Mouse (Mus musculus): Measurements from ENCODE around the gene B4galt2. TPM values are rescaled to one million over a fixed set of nuclear protein-coding genes. Genes with fewer than 3 reads are reported as not detected.

Gene B4galt2
- total RNA-seq, 1 experiment from 2014 or later: not detected

DNA sequence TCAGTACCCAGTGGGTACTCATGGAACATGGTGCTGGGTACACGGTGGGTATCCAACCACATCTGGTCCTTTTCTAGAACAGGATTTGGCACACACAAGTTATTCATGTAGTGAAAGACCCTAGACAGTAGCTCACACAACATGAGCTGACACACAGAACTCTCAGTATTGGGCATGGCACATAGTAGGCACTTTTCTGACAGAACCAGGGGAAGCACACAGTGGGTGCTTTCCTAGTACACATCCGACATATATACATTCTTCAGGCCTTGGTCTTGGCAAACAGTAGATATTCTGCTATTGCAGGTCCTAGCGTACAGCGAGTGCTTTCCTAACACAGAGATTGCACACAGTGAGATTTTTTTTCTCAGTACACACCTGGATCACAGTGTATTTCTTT is 37.0 kb downstream of the B4galt2 start:
- no peak for ATAC-seq (replicated peaks; ENCODE audit: insufficient number of reproducible peaks, low FRiP score, low TSS enrichment, poor library complexity, severe bottlenecking)

DNA sequence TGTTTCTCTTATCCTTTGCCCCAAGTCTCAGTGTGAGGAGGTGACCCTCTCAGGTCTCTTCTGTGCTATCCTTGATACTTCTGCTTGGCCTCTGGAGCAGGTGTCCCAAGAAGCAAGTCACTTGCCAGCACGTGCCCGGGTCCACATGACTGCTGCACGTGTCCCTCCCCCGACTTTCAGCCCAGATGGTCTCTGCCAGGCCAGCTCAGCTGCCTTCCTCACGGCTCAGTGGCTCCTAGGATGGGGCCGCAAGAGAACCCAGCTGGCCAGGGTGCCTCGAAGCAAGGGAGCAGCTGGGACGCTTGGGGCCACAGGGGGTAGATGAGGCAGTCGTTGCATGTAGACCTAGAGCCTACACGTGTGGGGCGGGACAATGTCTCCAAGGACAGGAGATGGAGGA is 38.0 kb downstream of the B4galt2 start:
- ATAC-seq (replicated peaks; ENCODE audit: insufficient number of reproducible peaks, low FRiP score, low TSS enrichment, poor library complexity, severe bottlenecking): no peak

DNA sequence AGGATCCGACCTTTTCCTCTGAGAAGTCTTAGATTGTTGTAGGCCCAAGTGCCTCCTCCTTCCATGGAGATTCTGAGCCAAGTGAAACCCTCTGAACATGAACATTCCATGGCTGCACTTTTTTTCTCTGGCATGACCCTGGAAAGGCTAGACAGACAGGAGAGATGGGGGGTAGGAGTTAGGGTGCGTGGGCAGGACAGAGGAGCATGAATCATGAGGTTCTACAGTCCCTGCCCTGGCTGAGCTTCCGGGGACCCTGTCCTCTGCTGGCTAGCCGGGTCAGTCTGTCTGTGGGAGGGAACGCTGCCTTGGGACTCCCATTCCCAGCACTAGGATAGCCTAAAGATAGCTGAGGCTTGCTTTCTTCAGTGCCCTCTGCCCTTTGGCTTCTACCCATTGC is 38.8 kb downstream of the B4galt2 start:
- ATAC-seq (replicated peaks; ENCODE audit: insufficient number of reproducible peaks, low FRiP score, low TSS enrichment, poor library complexity, severe bottlenecking): no peak

DNA sequence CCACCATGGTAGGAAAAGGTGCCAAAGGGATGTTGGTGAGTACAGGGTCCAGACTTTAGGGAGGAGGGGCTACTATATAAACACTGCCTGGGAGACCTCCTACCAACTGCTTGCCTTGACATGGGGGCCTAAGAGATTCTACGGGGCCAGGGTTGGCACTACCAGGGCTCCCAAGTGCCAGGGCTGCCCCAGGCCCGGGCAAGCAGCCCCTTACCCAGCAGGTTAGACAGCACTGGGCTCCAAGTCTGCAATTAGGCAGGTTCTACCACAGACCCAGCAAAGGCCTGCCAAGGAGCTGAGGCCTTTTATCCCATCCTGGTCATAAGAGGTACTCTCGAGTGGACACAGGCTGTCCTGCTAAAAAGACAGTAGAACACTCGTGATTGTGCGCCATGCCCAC is 40.2 kb downstream of the B4galt2 start:
- ATAC-seq (replicated peaks; ENCODE audit: insufficient number of reproducible peaks, low FRiP score, low TSS enrichment, poor library complexity, severe bottlenecking): no peak

DNA sequence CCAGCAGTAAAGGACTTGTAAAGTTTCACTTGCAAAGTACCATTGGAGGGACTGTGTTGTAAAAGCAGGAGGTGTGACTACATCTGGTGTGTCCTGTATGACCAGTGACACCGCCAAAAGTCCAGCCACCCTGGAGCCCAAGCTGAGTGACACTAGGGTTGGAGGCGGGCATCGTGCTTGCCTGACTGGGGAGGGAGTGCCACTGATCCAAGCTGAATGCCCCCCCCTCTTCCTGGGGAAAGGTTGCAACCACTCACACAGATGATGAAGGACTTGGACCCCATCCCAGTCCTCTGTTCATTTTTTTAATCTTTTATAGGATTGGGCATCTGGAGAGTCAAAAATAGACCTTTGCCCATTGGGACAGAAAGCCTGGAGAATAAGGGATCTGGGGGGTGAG is 41.7 kb downstream of the B4galt2 start:
- ATAC-seq (replicated peaks; ENCODE audit: insufficient number of reproducible peaks, low FRiP score, low TSS enrichment, poor library complexity, severe bottlenecking): no peak

DNA sequence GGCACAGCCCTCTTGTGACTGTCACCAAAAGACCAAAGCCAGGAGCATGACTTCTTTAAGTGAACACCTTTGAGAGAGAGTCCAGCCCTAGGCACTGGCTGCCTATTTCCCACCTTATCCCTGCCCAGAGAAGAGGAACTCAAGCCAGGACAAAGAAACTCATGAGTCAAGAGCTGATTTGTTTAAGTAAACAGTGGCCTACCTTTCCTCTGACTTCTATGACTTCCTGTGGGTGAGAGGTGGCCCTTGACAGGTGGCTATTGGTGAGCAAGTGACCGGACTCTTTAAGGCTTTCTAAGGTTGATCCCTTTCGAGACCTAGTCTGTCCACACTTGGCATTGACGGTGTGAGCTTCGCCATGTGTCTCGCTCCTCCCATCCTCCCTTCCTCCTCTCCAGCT is 42.5 kb downstream of the B4galt2 start:
- ATAC-seq (replicated peaks; ENCODE audit: insufficient number of reproducible peaks, low FRiP score, low TSS enrichment, poor library complexity, severe bottlenecking): no peak

DNA sequence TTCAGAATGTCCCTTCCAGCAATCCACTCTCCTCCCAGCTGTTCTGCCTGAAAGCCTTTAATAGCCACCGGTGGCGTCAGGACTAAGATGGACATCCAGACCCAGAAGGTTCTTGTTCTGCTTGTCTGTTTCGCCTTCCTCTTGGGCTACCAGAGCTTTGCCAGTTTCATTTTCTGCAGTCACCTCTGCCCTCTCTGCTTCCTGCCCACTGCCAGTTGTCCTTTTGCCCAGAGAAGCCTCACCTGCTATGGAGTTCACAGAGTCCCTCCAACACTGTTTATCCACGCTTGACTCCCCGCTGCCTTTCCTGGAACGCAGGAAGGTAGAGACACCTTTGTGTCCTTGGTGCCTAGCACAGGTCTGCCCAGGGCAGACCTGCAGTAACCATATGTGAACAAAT is 43.9 kb downstream of the B4galt2 start:
- no peak for ATAC-seq (replicated peaks; ENCODE audit: insufficient number of reproducible peaks, low FRiP score, low TSS enrichment, poor library complexity, severe bottlenecking)

DNA sequence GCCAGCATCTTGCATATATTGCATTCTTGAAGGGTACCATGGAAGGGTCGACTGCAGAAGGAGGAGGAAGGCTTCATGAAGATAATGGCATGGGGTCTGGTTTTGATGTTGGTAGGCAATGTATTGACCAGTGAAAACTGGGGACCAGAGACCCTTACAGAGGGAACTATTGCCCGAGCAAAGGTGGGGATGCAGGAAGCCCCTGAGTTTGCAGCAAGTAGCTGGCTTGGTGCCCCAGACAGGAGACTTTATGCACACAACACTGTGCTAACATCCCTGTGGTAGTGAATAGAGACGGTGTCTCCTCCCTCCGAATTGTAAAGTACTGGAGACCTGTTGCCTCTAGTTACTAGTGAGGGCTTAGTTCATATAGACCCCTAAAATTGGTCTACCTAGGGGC is 46.0 kb downstream of the B4galt2 start:
- no peak for ATAC-seq (replicated peaks; ENCODE audit: insufficient number of reproducible peaks, low FRiP score, low TSS enrichment, poor library complexity, severe bottlenecking)

DNA sequence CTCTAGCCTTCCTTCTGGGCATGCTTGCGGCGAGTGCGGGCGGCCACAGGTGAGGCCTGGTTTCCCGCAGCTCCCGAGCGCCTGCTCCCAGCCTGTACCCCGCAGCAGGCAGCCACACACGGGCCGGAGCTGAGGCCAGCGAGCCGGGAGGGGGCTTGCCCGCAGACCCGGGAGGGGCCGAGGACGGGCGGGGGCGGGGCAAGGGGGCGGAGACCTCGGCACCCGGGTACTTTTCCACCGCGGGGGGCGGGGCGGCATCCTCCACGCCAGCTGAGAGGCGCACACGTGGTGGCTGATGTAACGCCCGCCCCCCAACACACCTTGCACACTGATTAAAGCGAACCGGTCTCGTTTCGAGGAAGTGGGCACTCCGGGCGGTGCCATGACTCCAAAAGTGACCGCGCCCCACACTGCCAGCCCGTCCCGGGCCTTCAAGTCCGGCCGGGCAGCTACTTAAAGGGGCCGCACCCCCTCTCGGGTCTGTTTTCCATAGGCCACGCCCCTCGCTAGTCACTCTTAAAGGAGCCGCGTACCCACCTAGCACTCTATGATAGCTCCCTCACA is 47.0 kb downstream of the B4galt2 start:
- ATAC-seq (replicated peaks; ENCODE audit: insufficient number of reproducible peaks, low FRiP score, low TSS enrichment, poor library complexity, severe bottlenecking): peak; percentile 73

DNA sequence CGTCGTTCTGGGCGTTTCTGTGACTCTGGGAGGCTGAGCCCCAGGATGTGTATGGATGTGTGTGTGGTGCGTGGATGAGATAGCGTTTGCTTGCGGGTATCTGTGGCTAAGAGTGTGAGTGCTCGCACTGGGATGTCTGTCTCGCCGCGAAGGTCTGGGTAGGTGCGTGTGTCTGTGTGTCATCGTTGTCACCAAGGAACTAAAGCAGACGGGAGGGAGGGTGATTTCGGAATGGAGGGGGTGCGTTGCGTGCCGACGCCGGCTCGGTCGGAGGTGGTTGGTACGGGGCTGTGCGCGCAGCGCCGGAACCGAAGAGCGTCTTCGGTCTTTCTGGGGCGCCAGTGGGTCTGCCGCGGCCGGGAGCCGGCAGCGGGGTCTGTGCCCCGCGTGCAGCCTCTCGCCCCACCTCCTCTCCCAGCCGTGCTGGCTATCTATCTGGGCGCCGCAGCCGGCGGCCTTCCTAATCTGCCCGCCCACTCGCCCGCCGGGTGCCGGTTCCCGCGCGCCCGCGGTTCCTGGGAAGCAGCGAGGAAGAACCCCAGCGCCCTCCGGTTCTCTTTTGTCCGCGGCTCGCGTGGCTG is 47.7 kb downstream of the B4galt2 start:
- ATAC-seq (replicated peaks; ENCODE audit: insufficient number of reproducible peaks, low FRiP score, low TSS enrichment, poor library complexity, severe bottlenecking): 0 out of 2 replicates have a peak, but pooled peaks have one; percentile 8

DNA sequence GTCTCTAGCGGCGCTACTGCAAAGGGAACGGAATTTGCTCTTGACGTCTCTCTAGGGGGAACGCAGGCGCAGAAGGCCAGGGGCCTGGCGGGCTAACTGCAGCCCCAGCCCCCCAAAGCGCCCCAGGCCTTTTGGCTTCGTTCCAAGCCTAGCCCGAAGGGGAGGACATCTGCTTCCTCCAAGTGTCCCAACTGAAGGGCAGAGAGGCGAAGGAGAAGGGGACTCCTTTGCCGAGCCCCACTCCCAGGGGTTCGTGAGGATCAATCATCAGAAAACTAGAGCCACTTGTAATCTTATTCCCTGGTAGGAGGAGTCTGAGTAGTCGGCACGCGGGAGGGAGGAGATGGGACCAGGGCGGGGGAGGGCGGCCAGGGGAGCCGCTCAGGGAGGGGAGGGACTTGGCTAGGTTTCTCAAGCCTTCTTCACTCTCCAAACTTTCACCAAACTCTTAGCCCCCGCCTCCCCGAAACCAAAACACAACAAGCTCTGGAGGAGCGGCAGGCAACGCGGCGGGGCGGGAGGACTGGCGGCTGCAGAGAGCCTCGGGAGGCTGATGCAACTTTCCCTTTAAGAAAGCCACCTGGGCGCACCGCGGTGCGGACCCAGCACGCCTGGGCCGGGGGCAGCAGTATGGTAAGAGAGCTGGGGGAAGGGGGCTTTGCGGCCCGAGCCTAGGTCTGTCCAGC is 48.3 kb downstream of the B4galt2 start:
- ATAC-seq (replicated peaks; ENCODE audit: insufficient number of reproducible peaks, low FRiP score, low TSS enrichment, poor library complexity, severe bottlenecking): no peak

DNA sequence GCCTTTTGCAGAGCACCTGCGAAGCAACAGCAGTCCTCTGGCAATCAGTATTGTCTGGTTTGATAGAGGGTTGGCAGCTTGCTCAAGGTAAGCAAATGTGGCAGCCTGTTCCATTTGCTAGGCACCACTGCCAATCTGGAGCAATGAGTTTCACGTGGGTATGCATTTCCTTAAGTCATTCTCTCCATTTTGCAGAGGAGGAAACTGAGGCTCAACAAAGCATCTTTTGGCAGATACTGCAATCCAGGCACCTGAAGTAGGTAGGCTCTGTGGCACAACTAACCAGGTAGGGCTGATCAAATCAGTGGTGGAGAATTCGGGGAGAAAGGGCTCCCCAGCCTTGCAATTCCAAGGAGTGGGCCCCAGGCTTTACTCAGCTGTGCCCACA is 48.8 kb downstream of the B4galt2 start, which contains the start of gene Slc6a9:
Gene Slc6a9 (plus strand): TSS at position 50 of the 388 bp plus-strand sequence.
- no peak for ATAC-seq (replicated peaks; ENCODE audit: insufficient number of reproducible peaks, low FRiP score, low TSS enrichment, poor library complexity, severe bottlenecking)

DNA sequence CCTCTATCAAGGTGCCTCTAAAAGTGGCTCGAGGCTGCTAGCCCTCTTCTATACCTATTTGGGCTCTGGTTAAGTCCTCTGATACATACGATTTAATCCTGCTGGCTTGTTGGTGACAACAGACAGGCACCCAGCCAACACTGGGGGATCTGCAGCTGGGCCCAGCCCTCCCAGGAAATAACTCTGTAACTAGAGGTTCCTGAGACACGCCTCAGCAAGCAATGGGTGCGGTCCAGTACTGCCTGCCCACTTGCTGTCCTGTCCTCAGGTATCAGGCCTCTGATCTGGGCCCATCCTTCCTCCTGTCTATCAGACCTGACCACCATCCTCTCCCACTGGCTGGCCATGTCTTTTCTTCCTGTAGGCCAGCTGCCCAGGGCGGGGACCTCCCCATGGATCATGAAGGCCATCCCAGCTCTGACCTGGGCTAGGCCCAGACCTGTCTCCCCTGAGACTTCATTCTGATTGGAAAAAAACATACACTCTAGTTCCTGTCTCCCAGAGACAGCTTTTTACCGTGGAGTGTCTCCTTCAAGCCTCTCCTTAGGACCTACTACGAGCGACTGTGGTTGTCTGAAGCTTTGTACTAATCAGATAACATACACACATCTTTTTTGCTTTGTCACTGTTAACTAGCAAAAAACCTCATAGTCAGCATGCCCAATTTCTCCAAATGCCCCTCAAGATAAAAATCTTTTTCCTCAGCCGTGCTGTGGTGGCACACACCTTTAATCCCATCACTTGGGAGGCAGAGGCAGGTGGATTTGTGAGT is 51.2 kb downstream of the B4galt2 start:
- ATAC-seq (replicated peaks; ENCODE audit: insufficient number of reproducible peaks, low FRiP score, low TSS enrichment, poor library complexity, severe bottlenecking): no peak

DNA sequence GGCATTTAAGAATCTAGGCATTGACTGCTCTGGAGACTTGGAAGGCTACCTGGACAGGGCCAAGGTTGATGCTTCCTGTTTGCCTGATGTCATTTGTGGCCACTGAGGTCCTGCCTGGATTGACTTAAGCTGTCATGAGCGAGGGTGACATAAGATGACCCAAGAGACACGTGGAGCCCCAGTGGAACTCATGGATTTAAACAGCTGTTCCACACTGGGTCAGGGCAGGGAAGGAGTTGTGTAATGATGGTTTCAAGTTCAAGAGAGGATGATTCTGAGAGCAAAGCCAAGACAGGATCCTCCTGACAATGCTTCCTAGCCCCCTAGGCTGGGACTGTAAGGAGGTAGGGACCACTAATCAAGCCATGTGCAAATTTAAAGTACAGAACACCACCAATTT is 51.8 kb downstream of the B4galt2 start:
- no peak for ATAC-seq (replicated peaks; ENCODE audit: insufficient number of reproducible peaks, low FRiP score, low TSS enrichment, poor library complexity, severe bottlenecking)

DNA sequence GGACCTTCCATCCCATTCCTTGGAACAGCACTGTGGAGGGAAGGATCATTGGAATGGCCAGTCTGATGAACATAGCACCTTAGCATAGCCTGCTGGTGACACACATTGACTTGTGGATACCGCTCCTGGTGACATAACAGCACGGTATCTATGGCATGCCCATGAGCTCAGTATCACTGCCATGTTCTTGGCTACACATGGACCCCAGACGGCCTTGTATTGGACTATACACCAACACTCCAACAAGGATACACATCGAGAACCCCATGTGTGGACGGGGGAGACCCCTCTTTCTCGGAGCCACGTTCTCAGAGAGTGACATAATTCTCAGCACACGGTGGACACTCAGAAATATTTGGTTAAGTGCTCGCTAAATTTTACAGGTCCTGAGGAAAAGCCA is 52.5 kb downstream of the B4galt2 start:
- no peak for ATAC-seq (replicated peaks; ENCODE audit: insufficient number of reproducible peaks, low FRiP score, low TSS enrichment, poor library complexity, severe bottlenecking)

DNA sequence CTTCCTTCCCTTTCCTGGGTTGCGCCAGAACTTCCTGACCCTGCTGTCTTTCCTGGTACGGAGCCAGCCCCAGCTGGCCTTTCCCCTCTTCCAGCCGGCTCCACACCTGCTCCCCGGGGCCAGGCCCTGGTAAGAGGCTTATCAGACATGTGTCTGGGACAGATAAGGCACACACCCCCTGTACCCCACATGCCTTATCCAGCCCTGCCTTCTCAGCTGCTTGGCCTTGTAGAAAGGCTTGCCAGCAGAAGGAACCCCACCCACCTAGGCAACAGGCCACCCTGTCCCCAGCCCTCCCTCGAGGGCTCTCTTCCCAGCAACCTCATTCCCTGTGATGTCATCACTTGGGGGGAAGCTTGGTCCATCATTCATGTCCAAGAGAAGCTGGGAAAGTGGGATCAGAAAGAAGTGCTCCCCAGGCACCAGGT is 53.1 kb downstream of the B4galt2 start:
- no peak for ATAC-seq (replicated peaks; ENCODE audit: insufficient number of reproducible peaks, low FRiP score, low TSS enrichment, poor library complexity, severe bottlenecking)

DNA sequence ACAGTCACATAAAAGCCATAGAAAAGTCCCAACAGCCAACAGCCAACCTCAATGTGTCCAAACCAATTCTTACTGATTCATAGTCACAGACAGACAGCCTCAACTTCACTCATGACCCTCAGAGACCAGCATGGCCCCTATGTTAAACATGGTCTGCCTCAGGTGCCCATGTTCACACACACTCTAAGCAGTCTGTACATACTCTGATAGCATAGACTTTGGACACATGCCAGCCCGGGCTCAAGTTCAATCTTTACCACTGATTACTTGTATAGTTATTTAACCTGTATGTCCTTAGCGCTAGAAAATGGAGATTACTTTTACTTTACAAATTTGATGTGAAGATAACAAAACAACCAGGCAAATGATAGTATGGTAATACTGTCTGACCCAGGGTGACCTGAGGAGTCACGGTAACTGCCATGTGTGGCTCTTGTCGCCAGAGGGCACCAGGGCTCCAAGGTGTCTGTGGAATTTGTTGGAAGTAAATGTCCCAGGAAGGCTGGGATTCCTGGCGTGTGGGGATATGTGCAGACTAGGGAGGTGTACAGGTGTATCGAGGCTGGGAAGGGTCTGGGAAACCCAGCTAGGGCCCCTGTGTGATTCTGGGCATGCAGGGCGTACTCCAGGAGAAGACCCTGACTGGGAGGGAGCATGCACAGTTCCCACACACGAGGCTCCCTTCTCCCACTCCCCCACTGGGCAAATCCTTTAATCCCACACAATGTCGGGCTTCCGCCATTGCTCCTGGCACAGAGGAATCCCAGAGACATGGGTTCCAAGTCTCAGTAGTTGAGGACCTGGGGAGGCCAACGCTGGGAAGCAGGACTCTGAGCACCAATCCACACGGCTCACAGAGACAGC is 53.8 kb downstream of the B4galt2 start:
- ATAC-seq (replicated peaks; ENCODE audit: insufficient number of reproducible peaks, low FRiP score, low TSS enrichment, poor library complexity, severe bottlenecking): no peak

DNA sequence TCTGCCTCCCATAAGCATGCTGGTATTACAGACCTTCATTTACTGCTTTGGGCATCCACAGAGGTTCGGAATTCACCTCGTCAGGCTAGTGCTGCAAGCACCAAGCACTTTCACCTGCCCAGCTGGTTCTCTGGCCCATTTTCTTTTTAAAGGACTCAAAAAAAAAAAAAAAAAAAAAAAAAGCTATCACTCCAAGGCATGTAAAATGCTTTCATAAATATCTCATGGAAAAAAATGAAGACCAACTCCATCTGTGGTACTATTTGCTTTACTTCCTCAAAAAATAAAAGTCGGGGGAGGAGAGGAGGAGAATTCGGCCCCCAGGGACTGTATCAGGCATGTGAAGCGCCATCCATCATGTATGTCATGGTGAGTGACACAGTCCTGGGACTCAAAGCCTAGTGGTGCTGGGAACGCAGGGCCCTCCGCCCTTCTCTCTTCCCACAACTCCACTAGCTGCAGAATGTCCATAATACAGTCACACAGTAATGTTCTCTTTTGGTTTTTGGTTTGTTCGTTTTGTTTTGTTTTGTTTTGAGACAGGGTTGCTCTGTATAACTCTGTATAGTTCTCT is 54.6 kb downstream of the B4galt2 start:
- ATAC-seq (replicated peaks; ENCODE audit: insufficient number of reproducible peaks, low FRiP score, low TSS enrichment, poor library complexity, severe bottlenecking): no peak
